Mouse (Mus musculus) small intestine, adult 2 months (tissue): ENCODE measurements around the gene Exd2. TPM values are rescaled to one million over a fixed set of nuclear protein-coding genes. Genes with fewer than 3 reads are reported as not detected.

Experiments used
- H3K27ac ChIP-seq: fragments of 200-500 bp; 2 replicates; pipeline ENCODE4 v1.5.1; 2012; ENCODE audit warnings: low read depth, low read length, control low read depth, inconsistent platforms; ENCODE audit not compliant: insufficient read depth
- H3K27me3 ChIP-seq: fragments of 200-500 bp; 2 replicates; pipeline ENCODE4 v1.6.1; 2012; ENCODE audit warnings: mild to moderate bottlenecking, moderate library complexity, low read length, inconsistent platforms; ENCODE audit not compliant: control insufficient read depth, insufficient read depth
- H3K36me3 ChIP-seq: fragments of 200-500 bp; 2 replicates; pipeline ENCODE4 v1.6.1; 2012; ENCODE audit warnings: mild to moderate bottlenecking, low read length, control low read depth, inconsistent platforms; ENCODE audit not compliant: control insufficient read depth, insufficient read depth
- H3K4me1 ChIP-seq: fragments of 200-500 bp; 2 replicates; pipeline ENCODE4 v1.6.1; 2012; ENCODE audit warnings: low read length, inconsistent platforms, mixed read lengths; ENCODE audit not compliant: control insufficient read depth, insufficient read depth, insufficient read length
- H3K4me3 ChIP-seq: fragments of 200-500 bp; 2 replicates; pipeline ENCODE4 v1.5.1; 2012; ENCODE audit warnings: low read depth, mild to moderate bottlenecking, control low read depth, inconsistent platforms, low read length, moderate library complexity
- CTCF ChIP-seq: fragments of 200-500 bp; IDR thresholded peaks from 2 replicates; pipeline ENCODE4 v1.5.1; 2012; ENCODE audit warnings: low read depth, mild to moderate bottlenecking, control low read depth, inconsistent platforms, low read length, moderate library complexity, mixed read lengths; ENCODE audit not compliant: insufficient replicate concordance, insufficient read length; ENCODE audit errors: extremely low read depth
- POLR2A ChIP-seq: fragments of 200-500 bp; IDR thresholded peaks from 2 replicates; pipeline ENCODE4 v1.6.1; 2012; ENCODE audit warnings: low read depth, mild to moderate bottlenecking, control low read depth, inconsistent platforms, low read length, moderate library complexity
- WGBS: fragments of 180-500 bp; shearing (Covaris S2); methylation state at CpG from one replicate; pipeline ENCODE4 v1.1.7; 2018; 5-methylcytosine and 5-hydroxymethylcytosine counted together
- polyA plus RNA-seq: library from polyadenylated mRNA; depleted of rRNA; stranded (reverse); fragments of >200 nt; gene quantifications from 2 replicates; pipeline ENCODE4 v1.2.3, GENCODE M21; 2012; rRNA removed

The Exd2 gene
- polyA plus RNA-seq, 1 experiment: 4.5 TPM

- TF ChIP-seq POLR2A (no peak), CTCF (no peak)
- H3K4me1 ChIP-seq: no peaks in the 10 kb centered on the region
- no peaks in the 10 kb centered on the region for H3K36me3 ChIP-seq
- WGBS: 43% methylated on average over 4 of the region's 4 CpGs
- no peaks in the 10 kb centered on the region for H3K27me3 ChIP-seq
- H3K27ac ChIP-seq: no peak overlapping the region
- no peak overlapping the region for H3K4me3 ChIP-seq
Observed at GRCm38 (mm10) chr12:80545310-80545709, 82.4 kb downstream of the Exd2 start.

- 69% methylated on average over 11 of the region's 11 CpGs for WGBS
- Histone ChIP-seq H3K27ac (no peak overlapping the region), H3K27me3 (no peaks in the 10 kb centered on the region), H3K36me3 (no peaks in the 10 kb centered on the region), H3K4me1 (no peaks in the 10 kb centered on the region), H3K4me3 (no peak overlapping the region)
- TF ChIP-seq POLR2A: no peak
- TF ChIP-seq CTCF: no peak
Observed at GRCm38 (mm10) chr12:80549646-80550045, 86.8 kb downstream of the Exd2 start.

Other genes starting within 250 kb of the Exd2 start
- gene Actn1, start 202.7 kb upstream of the Exd2 start, polyA plus RNA-seq: 53.1 and 55.5 TPM in 2 replicates
- gene Dcaf5, start 26.5 kb upstream of the Exd2 start, polyA plus RNA-seq: 8.4 and 15.2 TPM in 2 replicates
- 0.53 and 0.62 TPM in 2 replicates for gene Galnt16, start 55.2 kb downstream of the Exd2 start, polyA plus RNA-seq
- gene Slc39a9, start 180.8 kb downstream of the Exd2 start, polyA plus RNA-seq: 50.2 and 80.9 TPM in 2 replicates
- 8.7 and 9.8 TPM in 2 replicates for gene Erh, start 181.2 kb downstream of the Exd2 start, polyA plus RNA-seq
- gene Plekhd1, start 229.5 kb downstream of the Exd2 start, polyA plus RNA-seq: 0.23 and 0.41 TPM in 2 replicates